Mouse (Mus musculus) cortical plate, adult 2 months (tissue): ENCODE measurements around the gene Ranbp1.

Experiments used
- CTCF ChIP-seq: fragments of 200-500 bp; IDR thresholded peaks from 2 replicates; pipeline ENCODE4 v1.5.1; 2011; ENCODE audit warnings: mild to moderate bottlenecking, control low read depth, low read length; ENCODE audit not compliant: insufficient read depth; ENCODE audit errors: extremely low read depth
- POLR2A ChIP-seq: fragments of 200-500 bp; IDR thresholded peaks from 2 replicates; pipeline ENCODE4 v1.6.1; 2011; ENCODE audit warnings: mild to moderate bottlenecking, low read length, control low read depth; ENCODE audit not compliant: insufficient read depth; ENCODE audit errors: extremely low read depth

- TF ChIP-seq CTCF = no peak
- TF ChIP-seq POLR2A = no peak
Measured at GRCm38 (mm10) chr16:18233919-18234670, 14.4 kb downstream of the Ranbp1 start.
